Mouse (Mus musculus) hindbrain, embryonic 16.5 days (tissue): ENCODE results near the gene Lyst. TPM values are rescaled to one million over a fixed set of nuclear protein-coding genes. Genes with fewer than 3 reads are reported as not detected.
A peak's percentile ranks its signal among the peaks of the same experiment; 100 is the strongest.
"Not testable (repeated sequence)": the region's sequence is repeated elsewhere in the genome, so short reads cannot be mapped to it uniquely, and the experiment has no call there.

ENCODE experiments used
- ATAC-seq: fragments of 200-750 bp; cut with Nextera tagmentation; 2 replicates; pipeline ENCODE4 v1.8.0; 2017; ENCODE audit warnings: moderate TSS enrichment, moderate library complexity
- H3K27ac ChIP-seq: fragments of 300-500 bp; sonication (generic); 2 replicates; pipeline ENCODE4 v1.5.1; 2014; ENCODE audit warnings: low read depth, mild to moderate bottlenecking, control low read depth, low read length, moderate library complexity
- H3K27me3 ChIP-seq: fragments of 300-500 bp; sonication (generic); replicated peaks from 2 replicates; pipeline ENCODE4 v1.6.1; 2014; ENCODE audit warnings: low read length; ENCODE audit not compliant: control insufficient read depth, insufficient read depth
- H3K36me3 ChIP-seq: fragments of 300-500 bp; sonication (generic); 2 replicates; pipeline ENCODE4 v1.6.1; 2014; ENCODE audit warnings: mild to moderate bottlenecking, low read length, moderate library complexity, mixed read lengths; ENCODE audit not compliant: control insufficient read depth, insufficient read depth
- H3K4me1 ChIP-seq: fragments of 300-500 bp; sonication (generic); 2 replicates; pipeline ENCODE4 v1.6.1; 2014; ENCODE audit warnings: low read depth, low read length; ENCODE audit not compliant: control insufficient read depth, insufficient read depth
- H3K4me2 ChIP-seq: fragments of 300-500 bp; sonication (generic); 2 replicates; pipeline ENCODE4 v1.6.1; 2014; ENCODE audit warnings: mild to moderate bottlenecking, low read length, control low read depth, moderate library complexity
- H3K4me3 ChIP-seq: fragments of 300-500 bp; sonication (generic); 2 replicates; pipeline ENCODE4 v1.5.1; 2014; ENCODE audit warnings: mild to moderate bottlenecking, low read length, control low read depth, moderate library complexity
- H3K9ac ChIP-seq: fragments of 300-500 bp; sonication (generic); 2 replicates; pipeline ENCODE4 v1.6.1; 2014; ENCODE audit warnings: low read depth, mild to moderate bottlenecking, control low read depth, low read length, moderate library complexity
- H3K9me3 ChIP-seq: fragments of 300-500 bp; sonication (generic); 2 replicates; pipeline ENCODE4 v1.6.1; 2014; ENCODE audit warnings: mild to moderate bottlenecking, low read length, moderate library complexity; ENCODE audit not compliant: control insufficient read depth
- WGBS: fragments of 180-500 bp; shearing (Covaris S2); extraction: QIAGEN DNeasy Blood & Tissue Kit; methylation state at CpG from one replicate; pipeline ENCODE4 v1.1.7; 2014; 5-methylcytosine and 5-hydroxymethylcytosine counted together
- polyA plus RNA-seq: library from polyadenylated mRNA; unstranded; fragments of >200 nt; fragmentation: Nextera tagmentation; extraction: Ambion mirVana; gene quantifications from 2 replicates; pipeline ENCODE4 v1.2.1, GENCODE M21; 2015

Gene Lyst
- polyA plus RNA-seq, 1 experiment from 2014 or later = 4.2 TPM

DNA sequence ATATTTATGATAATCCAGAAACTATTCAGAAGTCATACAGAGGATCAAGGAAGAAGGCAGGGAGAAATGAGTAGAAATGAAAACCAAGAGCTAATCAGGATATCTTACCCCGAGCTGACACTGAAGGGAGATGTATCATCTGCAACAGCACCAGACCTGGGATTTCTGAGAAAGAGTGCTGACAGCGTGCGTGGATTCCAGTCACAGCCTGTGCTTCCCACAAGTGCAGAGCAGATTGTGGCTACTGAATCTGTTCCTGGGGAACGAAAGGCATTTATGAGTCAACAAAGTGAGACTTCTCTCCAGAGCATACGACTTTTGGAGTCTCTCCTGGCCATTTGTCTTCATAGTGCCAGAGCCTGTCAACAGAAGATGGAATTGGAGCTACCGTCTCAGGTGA, 47.8 kb downstream of the Lyst start:
- H3K36me3 ChIP-seq = no peaks in the 10 kb centered on the region; the same call in 1 of the 2 replicates
- no peaks in the 10 kb centered on the region for H3K27me3 ChIP-seq
- 85% methylated on average over 6 of the region's 6 CpGs for WGBS
- no peak overlapping the region for H3K4me2 ChIP-seq
- H3K27ac ChIP-seq = no peak overlapping the region
- no peak overlapping the region for H3K4me3 ChIP-seq
- no peak for ATAC-seq
- H3K9me3 ChIP-seq = no peaks in the 10 kb centered on the region
- no peaks in the 10 kb centered on the region for H3K4me1 ChIP-seq
- no peak overlapping the region for H3K9ac ChIP-seq

GRCm38 (mm10) chr13:13638725-13639124, 48.5 kb downstream of the Lyst start:
- Histone ChIP-seq H3K27me3 (no peaks in the 10 kb centered on the region), H3K9me3 (no peaks in the 10 kb centered on the region), H3K4me1 (no peaks in the 10 kb centered on the region), H3K9ac (no peak overlapping the region), H3K27ac (no peak overlapping the region), H3K36me3 (no peaks in the 10 kb centered on the region; the same call in 1 of the 2 replicates), H3K4me2 (no peak overlapping the region), H3K4me3 (no peak overlapping the region)
- ATAC-seq = no peak
- WGBS = 28% methylated on average over 4 of the region's 4 CpGs

GRCm38 (mm10) chr13:13647296-13647695, 57.1 kb downstream of the Lyst start:
- Histone ChIP-seq H3K36me3 (peaks cover 2% of the 10 kb centered on the region; the same call in 1 of the 2 replicates), H3K4me3 (no peak overlapping the region), H3K27ac (no peak overlapping the region), H3K27me3 (no peaks in the 10 kb centered on the region), H3K9ac (no peak overlapping the region), H3K4me1 (no peaks in the 10 kb centered on the region), H3K9me3 (no peaks in the 10 kb centered on the region), H3K4me2 (no peak overlapping the region)
- ATAC-seq = no peak
- WGBS = 42% methylated on average over 3 of the region's 3 CpGs

GRCm38 (mm10) chr13:13655453-13655852, 65.3 kb downstream of the Lyst start:
- H3K9me3 ChIP-seq = no peaks in the 10 kb centered on the region
- H3K36me3 ChIP-seq = no peaks in the 10 kb centered on the region
- H3K4me3 ChIP-seq = no peak overlapping the region
- ATAC-seq = no peak
- H3K4me2 ChIP-seq = no peak overlapping the region
- H3K27me3 ChIP-seq = no peaks in the 10 kb centered on the region
- 94% methylated on average over 3 of the region's 3 CpGs for WGBS
- H3K27ac ChIP-seq = no peak overlapping the region
- no peak overlapping the region for H3K9ac ChIP-seq
- no peaks in the 10 kb centered on the region for H3K4me1 ChIP-seq

- not testable (repeated sequence) for H3K36me3 ChIP-seq, H3K4me2 ChIP-seq, H3K4me1 ChIP-seq, H3K9me3 ChIP-seq, H3K27ac ChIP-seq, H3K9ac ChIP-seq, ATAC-seq, H3K4me3 ChIP-seq, H3K27me3 ChIP-seq
- 97% methylated on average over 2 of the region's 2 CpGs for WGBS
Measured at GRCm38 (mm10) chr13:13666103-13666502, 75.9 kb downstream of the Lyst start.

DNA sequence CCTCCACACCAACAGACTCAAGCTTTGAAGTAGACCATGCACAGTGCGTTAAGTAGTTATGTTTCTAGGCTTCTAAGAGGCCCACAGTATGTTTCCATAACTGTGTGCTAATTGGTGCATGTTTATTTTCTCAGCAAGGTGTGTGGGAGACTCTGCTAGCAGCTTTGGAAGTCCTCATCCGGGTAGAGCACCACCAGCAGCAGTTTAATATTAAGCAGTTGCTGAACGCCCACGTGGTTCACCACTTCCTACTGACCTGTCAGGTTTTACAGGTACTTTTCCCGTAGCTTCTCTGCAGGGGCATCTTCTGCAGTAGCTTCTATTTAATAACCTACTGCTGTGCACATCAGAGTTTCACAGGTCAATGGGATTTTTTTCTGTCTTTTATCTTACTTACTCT, 80.5 kb downstream of the Lyst start:
- Histone ChIP-seq H3K27me3 (no peaks in the 10 kb centered on the region), H3K36me3 (peaks cover 9% of the 10 kb centered on the region), H3K27ac (no peak overlapping the region), H3K9ac (no peak overlapping the region), H3K4me2 (no peak overlapping the region), H3K4me1 (no peaks in the 10 kb centered on the region), H3K4me3 (no peak overlapping the region), H3K9me3 (no peaks in the 10 kb centered on the region)
- WGBS = 54% methylated on average over 5 of the region's 5 CpGs
- 0 out of 2 replicates have a peak, but pooled peaks have one; percentile 17 for ATAC-seq

DNA sequence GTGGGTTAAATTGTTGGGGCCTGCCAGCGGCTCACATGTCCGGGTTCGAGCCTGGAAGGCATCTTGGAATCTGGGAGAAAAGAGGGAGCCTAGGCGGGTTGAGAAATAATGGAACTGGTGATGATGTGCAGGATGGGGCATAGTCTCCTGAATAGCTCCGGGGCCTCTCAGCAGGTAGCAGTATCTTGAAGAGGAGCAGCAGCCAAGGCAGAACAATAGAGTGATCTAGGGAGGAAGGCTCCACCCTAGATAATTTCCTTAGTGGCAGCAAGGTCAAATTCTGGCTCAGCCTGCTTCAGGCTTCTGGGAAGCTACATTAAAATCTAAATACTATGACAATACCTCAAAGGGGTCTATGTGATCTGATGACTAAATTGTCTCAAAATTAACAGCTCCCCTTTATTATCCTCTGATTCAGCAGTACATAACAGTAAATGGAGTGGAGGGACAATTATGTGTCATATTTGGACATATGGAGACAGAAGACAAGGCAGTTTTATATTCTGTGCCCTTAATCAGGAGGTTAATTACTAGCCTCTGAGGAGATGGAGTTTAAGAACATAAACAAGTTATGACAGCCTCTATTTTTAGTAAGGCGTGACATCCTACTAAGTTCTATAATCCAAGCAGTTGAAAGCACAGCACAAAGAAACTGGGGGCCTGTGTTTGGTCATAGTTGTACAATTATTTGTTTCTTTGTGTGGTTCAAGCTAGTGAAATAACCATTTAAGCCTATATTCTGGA, 81.6 kb downstream of the Lyst start:
- Histone ChIP-seq H3K9me3 (no peaks in the 10 kb centered on the region), H3K36me3 (peaks cover 9% of the 10 kb centered on the region), H3K27ac (no peak overlapping the region), H3K4me2 (no peak overlapping the region), H3K9ac (no peak overlapping the region), H3K27me3 (no peaks in the 10 kb centered on the region), H3K4me1 (no peaks in the 10 kb centered on the region), H3K4me3 (no peak overlapping the region)
- no peak for ATAC-seq
- 67% methylated on average over 6 of the region's 6 CpGs for WGBS

DNA sequence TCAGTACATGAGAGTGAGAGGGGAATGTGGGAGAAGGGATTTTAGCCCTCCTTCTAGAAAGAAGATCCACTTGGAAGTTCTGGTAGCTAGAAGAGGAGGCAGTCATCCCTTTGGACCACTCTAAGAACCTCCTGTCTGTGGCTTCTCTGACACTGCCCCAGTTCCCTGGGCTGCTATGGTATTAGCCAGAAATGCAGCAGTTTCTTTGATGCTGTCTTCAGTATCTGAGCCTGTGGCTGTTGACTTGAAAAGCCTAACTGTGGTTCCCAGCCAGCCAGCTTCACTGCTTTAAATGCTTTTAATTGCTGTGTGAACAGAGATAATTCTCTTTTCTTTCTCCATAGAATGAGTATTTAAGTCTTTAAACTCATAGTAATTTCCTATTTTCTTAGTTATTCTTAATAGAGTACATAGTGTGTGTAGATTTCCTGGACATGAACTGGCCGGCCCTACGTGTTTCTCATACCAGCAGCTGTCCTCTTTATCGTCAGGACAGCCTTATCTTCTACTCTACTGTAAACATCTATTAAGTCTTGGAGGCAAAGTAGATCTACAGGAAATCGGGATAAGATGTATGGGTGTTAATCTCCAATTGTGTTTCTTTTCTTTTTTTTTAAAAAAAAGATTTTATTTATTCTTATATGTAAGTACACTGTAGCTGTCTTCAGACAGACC, 84.6 kb downstream of the Lyst start:
- 94% methylated on average over 4 of the region's 4 CpGs for WGBS
- Histone ChIP-seq H3K9me3 (no peaks in the 10 kb centered on the region), H3K4me1 (no peaks in the 10 kb centered on the region), H3K27me3 (no peaks in the 10 kb centered on the region), H3K27ac (no peak overlapping the region), H3K4me2 (no peak overlapping the region), H3K36me3 (peaks cover 11% of the 10 kb centered on the region), H3K9ac (no peak overlapping the region), H3K4me3 (no peak overlapping the region)
- no peak for ATAC-seq

DNA sequence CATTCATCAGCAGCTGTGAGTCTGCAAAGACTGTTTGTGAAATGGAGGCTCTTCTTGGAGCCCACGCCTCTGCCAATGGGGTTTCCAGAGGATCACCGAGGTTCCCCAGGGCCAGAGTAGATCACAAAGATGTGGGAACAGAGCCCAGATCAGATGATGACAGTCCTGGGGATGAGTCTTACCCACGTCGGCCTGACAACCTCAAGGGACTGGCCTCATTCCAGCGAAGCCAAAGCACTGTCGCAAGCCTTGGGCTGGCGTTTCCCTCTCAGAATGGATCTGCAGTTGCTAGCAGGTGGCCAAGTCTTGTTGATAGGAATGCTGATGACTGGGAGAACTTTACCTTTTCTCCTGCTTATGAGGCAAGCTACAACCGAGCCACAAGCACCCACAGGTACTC, 87.7 kb downstream of the Lyst start:
- WGBS = 79% methylated on average over 8 of the region's 8 CpGs
- no peak overlapping the region for H3K4me3 ChIP-seq
- no peak overlapping the region for H3K27ac ChIP-seq
- H3K9ac ChIP-seq = no peak overlapping the region
- no peaks in the 10 kb centered on the region for H3K9me3 ChIP-seq
- peaks cover 8% of the 10 kb centered on the region for H3K36me3 ChIP-seq
- no peaks in the 10 kb centered on the region for H3K27me3 ChIP-seq
- no peak overlapping the region for H3K4me2 ChIP-seq
- ATAC-seq = no peak
- no peaks in the 10 kb centered on the region for H3K4me1 ChIP-seq
